Mouse (Mus musculus) liver, embryonic 16.5 days (tissue): Measurements from ENCODE around the gene Abcc4. TPM values are rescaled to one million over a fixed set of nuclear protein-coding genes. Genes with fewer than 3 reads are reported as not detected.

ENCODE experiments used
- ATAC-seq: fragments of 200-750 bp; cut with Nextera tagmentation; 2 replicates; pipeline ENCODE4 v1.8.0; 2017; ENCODE audit warnings: low read depth, mild to moderate bottlenecking, moderate number of reproducible peaks, moderate library complexity
- H3K27ac ChIP-seq: fragments of 300-500 bp; sonication (generic); 2 replicates; pipeline ENCODE4 v1.5.1; 2014; ENCODE audit warnings: mild to moderate bottlenecking, low read length
- H3K27me3 ChIP-seq: fragments of 300-500 bp; sonication (generic); 2 replicates; pipeline ENCODE4 v1.6.1; 2014; ENCODE audit warnings: low read depth, low read length, mixed read lengths; ENCODE audit not compliant: control insufficient read depth, insufficient read depth
- H3K36me3 ChIP-seq: fragments of 300-500 bp; sonication (generic); 2 replicates; pipeline ENCODE4 v1.6.1; 2014; ENCODE audit warnings: mild to moderate bottlenecking; ENCODE audit not compliant: control insufficient read depth, insufficient read depth
- H3K4me1 ChIP-seq: fragments of 300-500 bp; sonication (generic); 2 replicates; pipeline ENCODE4 v1.6.1; 2014; ENCODE audit warnings: low read depth, low read length, mixed read lengths; ENCODE audit not compliant: control insufficient read depth
- H3K4me2 ChIP-seq: fragments of 300-500 bp; sonication (generic); 2 replicates; pipeline ENCODE4 v1.6.1; 2014; ENCODE audit warnings: low read depth, low read length, mixed read lengths
- H3K4me3 ChIP-seq: fragments of 300-500 bp; sonication (generic); 2 replicates; pipeline ENCODE4 v1.5.1; 2014; ENCODE audit warnings: low read depth, mild to moderate bottlenecking, low read length
- H3K9ac ChIP-seq: fragments of 300-500 bp; sonication (generic); 2 replicates; pipeline ENCODE4 v1.6.1; 2014; ENCODE audit warnings: low read depth, low read length
- H3K9me3 ChIP-seq: fragments of 300-500 bp; sonication (generic); replicated peaks from 2 replicates; pipeline ENCODE4 v1.6.1; 2016; ENCODE audit warnings: low read length; ENCODE audit not compliant: control insufficient read depth
- WGBS: fragments of 180-500 bp; shearing (Covaris S2); extraction: QIAGEN DNeasy Blood & Tissue Kit; methylation state at CpG from one replicate; pipeline ENCODE4 v1.1.7; 2014; ENCODE audit not compliant: insufficient replicate concordance; 5-methylcytosine and 5-hydroxymethylcytosine counted together
- polyA plus RNA-seq: library from polyadenylated mRNA; unstranded; fragments of >200 nt; fragmentation: Nextera tagmentation; extraction: Ambion mirVana; gene quantifications from 2 replicates; pipeline ENCODE4 v1.2.1, GENCODE M21; 2015

Abcc4 gene
- polyA plus RNA-seq, 1 experiment from 2014 or later, result 2.3 TPM

- Histone ChIP-seq H3K27me3 (no peaks in the 10 kb centered on the region), H3K27ac (no peak overlapping the region), H3K4me2 (no peak overlapping the region), H3K4me1 (peaks cover 27% of the 10 kb centered on the region), H3K4me3 (no peak overlapping the region), H3K9ac (0 out of 2 replicates have a peak overlapping the region, but pooled peaks have one; percentile 11), H3K9me3 (no peaks in the 10 kb centered on the region), H3K36me3 (no peaks in the 10 kb centered on the region)
- ATAC-seq, result no peak
- WGBS, result 72% methylated on average over 10 of the region's 10 CpGs
Measured at GRCm38 (mm10) chr14:118662124-118662523, 43.9 kb downstream of the Abcc4 start.

- peaks cover 27% of the 10 kb centered on the region for H3K4me1 ChIP-seq
- H3K36me3 ChIP-seq, result no peaks in the 10 kb centered on the region
- H3K9ac ChIP-seq, result no peak overlapping the region
- H3K9me3 ChIP-seq, result no peaks in the 10 kb centered on the region
- ATAC-seq, result no peak
- no peak overlapping the region for H3K4me2 ChIP-seq
- H3K27ac ChIP-seq, result no peak overlapping the region
- H3K4me3 ChIP-seq, result no peak overlapping the region
- no peaks in the 10 kb centered on the region for H3K27me3 ChIP-seq
Measured at GRCm38 (mm10) chr14:118659230-118659629, 46.8 kb downstream of the Abcc4 start.

- 45% methylated on average over 8 of the region's 8 CpGs for WGBS
- Histone ChIP-seq H3K4me3 (no peak overlapping the region), H3K36me3 (no peaks in the 10 kb centered on the region), H3K9me3 (no peaks in the 10 kb centered on the region), H3K9ac (no peak overlapping the region), H3K27me3 (no peaks in the 10 kb centered on the region), H3K4me2 (no peak overlapping the region), H3K27ac (0 out of 2 replicates have a peak overlapping the region, but pooled peaks have one; percentile 58), H3K4me1 (peaks cover 25% of the 10 kb centered on the region)
- no peak for ATAC-seq
Measured at GRCm38 (mm10) chr14:118658328-118658692, 47.7 kb downstream of the Abcc4 start.

- Histone ChIP-seq H3K4me1 (peaks cover 23% of the 10 kb centered on the region), H3K9ac (no peak overlapping the region), H3K4me3 (no peak overlapping the region), H3K9me3 (no peaks in the 10 kb centered on the region), H3K27ac (peak overlapping the region; percentile 58), H3K27me3 (no peaks in the 10 kb centered on the region), H3K36me3 (no peaks in the 10 kb centered on the region), H3K4me2 (peak overlapping the region; percentile 22; the same call in 1 of the 2 replicates)
- ATAC-seq, result no peak
- 42% methylated on average over 20 of the region's 20 CpGs for WGBS
Measured at GRCm38 (mm10) chr14:118657673-118658327, 48.2 kb downstream of the Abcc4 start.

GRCm38 (mm10) chr14:118657206-118657605, 48.8 kb downstream of the Abcc4 start:
- Histone ChIP-seq H3K9me3 (no peaks in the 10 kb centered on the region), H3K4me1 (peaks cover 23% of the 10 kb centered on the region), H3K27me3 (no peaks in the 10 kb centered on the region), H3K4me2 (peak overlapping the region; percentile 22; the same call in 1 of the 2 replicates), H3K4me3 (no peak overlapping the region), H3K27ac (peak overlapping the region; percentile 58), H3K9ac (no peak overlapping the region), H3K36me3 (no peaks in the 10 kb centered on the region)
- peak; percentile 61 for ATAC-seq
- 12% methylated on average over 4 of the region's 4 CpGs for WGBS

- H3K27ac ChIP-seq, result no peak overlapping the region; the same call in 1 of the 2 replicates
- peaks cover 23% of the 10 kb centered on the region for H3K4me1 ChIP-seq
- no peak overlapping the region for H3K9ac ChIP-seq
- no peak overlapping the region for H3K4me2 ChIP-seq
- WGBS, result 59% methylated on average over 7 of the region's 7 CpGs
- no peak for ATAC-seq
- no peak overlapping the region for H3K4me3 ChIP-seq
- no peaks in the 10 kb centered on the region for H3K27me3 ChIP-seq
- no peaks in the 10 kb centered on the region for H3K36me3 ChIP-seq
- H3K9me3 ChIP-seq, result no peaks in the 10 kb centered on the region
Measured at GRCm38 (mm10) chr14:118656036-118656435, 50.0 kb downstream of the Abcc4 start.

GRCm38 (mm10) chr14:118654903-118655302, 51.1 kb downstream of the Abcc4 start:
- no peak for ATAC-seq
- H3K9ac ChIP-seq, result no peak overlapping the region
- no peak overlapping the region for H3K4me2 ChIP-seq
- no peak overlapping the region for H3K27ac ChIP-seq
- H3K27me3 ChIP-seq, result no peaks in the 10 kb centered on the region
- H3K9me3 ChIP-seq, result no peaks in the 10 kb centered on the region
- no peak overlapping the region for H3K4me3 ChIP-seq
- peaks cover 18% of the 10 kb centered on the region for H3K4me1 ChIP-seq
- 51% methylated on average over 2 of the region's 2 CpGs for WGBS
- H3K36me3 ChIP-seq, result no peaks in the 10 kb centered on the region

- Histone ChIP-seq H3K36me3 (no peaks in the 10 kb centered on the region), H3K9ac (no peak overlapping the region), H3K4me3 (no peak overlapping the region), H3K4me1 (peaks cover 16% of the 10 kb centered on the region), H3K9me3 (no peaks in the 10 kb centered on the region), H3K27ac (no peak overlapping the region), H3K4me2 (no peak overlapping the region), H3K27me3 (no peaks in the 10 kb centered on the region)
- 82% methylated on average over 20 of the region's 20 CpGs for WGBS
- no peak for ATAC-seq
Measured at GRCm38 (mm10) chr14:118651704-118652439, 54.1 kb downstream of the Abcc4 start.

- no peaks in the 10 kb centered on the region for H3K9me3 ChIP-seq
- ATAC-seq, result no peak
- no peaks in the 10 kb centered on the region for H3K27me3 ChIP-seq
- WGBS, result 79% methylated on average over 2 of the region's 2 CpGs
- no peak overlapping the region for H3K4me3 ChIP-seq
- H3K27ac ChIP-seq, result no peak overlapping the region
- H3K9ac ChIP-seq, result no peak overlapping the region
- H3K36me3 ChIP-seq, result no peaks in the 10 kb centered on the region
- H3K4me2 ChIP-seq, result no peak overlapping the region
- peaks cover 9% of the 10 kb centered on the region for H3K4me1 ChIP-seq
Measured at GRCm38 (mm10) chr14:118649895-118650256, 56.1 kb downstream of the Abcc4 start.
